In genomic region chr4:147305436-147305835, GRCm38 (mm10) we compare ENCODE assay signal across 14 mouse cellular contexts. TPM values are rescaled to one million over a fixed set of nuclear protein-coding genes. Genes with fewer than 3 reads are reported as not detected.
A peak's percentile ranks its signal among the peaks of the same experiment; 100 is the strongest.
DNase-seq lines count a peak whose midpoint lies in the region; ATAC-seq and TF ChIP-seq lines count a peak whose summit lies in the region.
"Not testable (repeated sequence)": the region's sequence is repeated elsewhere in the genome, so short reads cannot be mapped to it uniquely, and the experiment has no call there.
"Had no signal": no experiment of that assay in that cellular context is flagged by ENCODE, and none has a peak within 500 bp of the region (broad histone marks: within the 10 kb centered on the region; RNA-seq: fewer than 3 reads in every experiment).

TSS of gene Zfp988 (plus strand) at chr4:147305674.

- not testable (repeated sequence) for H3K9ac ChIP-seq in liver, embryonic 11.5 days (ENCODE audit: low read depth, low read length); stomach, postnatal 0 days (ENCODE audit: low read length)

- peaks cover 17% of the 10 kb centered on the region for H3K9me3 ChIP-seq in forebrain, embryonic 10.5 days
- H3K9me3 ChIP-seq in heart, embryonic 10.5 days; liver, embryonic 11.5 days (ENCODE audit: control insufficient read depth, low read length); stomach, postnatal 0 days (ENCODE audit: control insufficient read depth, low read length): not testable (repeated sequence)
- peaks cover 31% of the 10 kb centered on the region for H3K9me3 ChIP-seq in midbrain, embryonic 10.5 days (replicated peaks)

- TF ChIP-seq EP300 in stomach, postnatal 0 days (optimal IDR thresholded peaks at IDR 0.05): not testable (repeated sequence)

- peak; percentile 2 for DNase-seq in CD4-positive helper T cell, adult 2 months (ENCODE audit: low read depth, low spot score)
- peak; percentile 37 for DNase-seq in ES-CJ7 (ENCODE audit: low read depth, low spot score)
- peak; percentile 57 for DNase-seq in ZHBTc4 (ENCODE audit: low read depth, low spot score)
- DNase-seq in forebrain, embryonic 10.5 days (ENCODE audit: extremely low spot score, low spot score): peak; percentile 13
- DNase-seq in heart, embryonic 10.5 days (ENCODE audit: low spot score): peak; percentile 75
- peak; percentile 30 for DNase-seq in liver, embryonic 11.5 days (ENCODE audit: low spot score)
- DNase-seq in midbrain, embryonic 10.5 days (ENCODE audit: low spot score): peak; percentile 11
- DNase-seq in stomach, postnatal 0 days (ENCODE audit: low spot score): peak; percentile 14

- not testable (repeated sequence) for ATAC-seq in liver, embryonic 11.5 days (replicated peaks; ENCODE audit: low FRiP score); stomach, postnatal 0 days (ENCODE audit: low FRiP score, low TSS enrichment)

- H3K4me2 ChIP-seq in liver, embryonic 11.5 days; stomach, postnatal 0 days (replicated peaks; ENCODE audit: low read depth): not testable (repeated sequence)

- H3K4me1 ChIP-seq in forebrain, embryonic 10.5 days; heart, embryonic 10.5 days; liver, embryonic 11.5 days (replicated peaks; ENCODE audit: control insufficient read depth, insufficient read depth, low read length); midbrain, embryonic 10.5 days; stomach, postnatal 0 days (replicated peaks; ENCODE audit: control insufficient read depth, insufficient read depth): not testable (repeated sequence)

- not testable (repeated sequence) for TF ChIP-seq CTCF in stomach, postnatal 0 days (IDR thresholded peaks at IDR 0.05; ENCODE audit: low read depth)

- H3K27me3 ChIP-seq in forebrain, embryonic 10.5 days (ENCODE audit: poor library complexity, severe bottlenecking); heart, embryonic 10.5 days (ENCODE audit: insufficient read depth, poor library complexity, severe bottlenecking); liver, embryonic 11.5 days (replicated peaks; ENCODE audit: control insufficient read depth, insufficient read depth, low read length); midbrain, embryonic 10.5 days (ENCODE audit: low read depth, poor library complexity, severe bottlenecking); stomach, postnatal 0 days (ENCODE audit: control insufficient read depth, insufficient read depth, low read length): not testable (repeated sequence)

- H3K4me3 ChIP-seq in forebrain, embryonic 10.5 days; heart, embryonic 10.5 days; liver, embryonic 11.5 days (ENCODE audit: low read depth, low read length); midbrain, embryonic 10.5 days; stomach, postnatal 0 days (ENCODE audit: low read depth, low read length): not testable (repeated sequence)

- not testable (repeated sequence) for H3K27ac ChIP-seq in forebrain, embryonic 10.5 days; heart, embryonic 10.5 days; liver, embryonic 11.5 days (ENCODE audit: low read depth, low read length); midbrain, embryonic 10.5 days (replicated peaks); stomach, postnatal 0 days (replicated peaks)

- 94% methylated on average over 6 of the region's 6 CpGs for WGBS in forebrain, embryonic 10.5 days
- 83% methylated on average over 6 of the region's 6 CpGs for WGBS in heart, embryonic 10.5 days
- WGBS in liver, embryonic 11.5 days: 82% methylated on average over 6 of the region's 6 CpGs
- 92% methylated on average over 6 of the region's 6 CpGs for WGBS in midbrain, embryonic 10.5 days
- WGBS in stomach, postnatal 0 days: 86% methylated on average over 6 of the region's 6 CpGs

- not testable (repeated sequence) for H3K36me3 ChIP-seq in forebrain, embryonic 10.5 days (replicated peaks); heart, embryonic 10.5 days; liver, embryonic 11.5 days (ENCODE audit: control insufficient read depth, insufficient read depth, low read length); midbrain, embryonic 10.5 days; stomach, postnatal 0 days (ENCODE audit: control insufficient read depth, insufficient read depth, low read length)

RNA-seq across cellular contexts. Expression of gene Zfp988, which starts in this region (rescaled TPM):
- polyA plus RNA-seq in forebrain, embryonic 10.5 days (2016; fragmentation: Nextera tagmentation; extraction: Ambion mirVana): 0.16 TPM in 1 of 2 replicates, not detected in the other
- 0.11 and 0.16 TPM in 2 replicates for polyA plus RNA-seq in heart, embryonic 10.5 days (2016; fragmentation: Nextera tagmentation; extraction: Ambion mirVana)
- polyA plus RNA-seq in liver, embryonic 11.5 days (2014; fragmentation: Nextera tagmentation; extraction: Ambion mirVana): 0.34 and 0.39 TPM in 2 replicates
- polyA plus RNA-seq in midbrain, embryonic 10.5 days (2016; fragmentation: Nextera tagmentation; extraction: Ambion mirVana): 0.06 and 0.09 TPM in 2 replicates
- 0.05 and 0.16 TPM in 2 replicates for polyA plus RNA-seq in stomach, postnatal 0 days (2015; fragmentation: Nextera tagmentation; extraction: Ambion mirVana)
- polyA plus RNA-seq: embryonic facial prominence, embryonic 15.5 days; forebrain, embryonic 13.5 days; forebrain, embryonic 16.5 days; heart, embryonic 12.5 days; heart, embryonic 15.5 days; hindbrain, embryonic 10.5 days had no signal

Comparison
In these comparisons a context has a peak if more than half of its experiments do, and no peak if none do; other contexts are left out.
1. Peak in DNase-seq in forebrain, embryonic 10.5 days; RNA of the gene not detected or under 1 TPM.
2. Peak in DNase-seq in heart, embryonic 10.5 days; RNA of the gene not detected or under 1 TPM.
3. Peak in DNase-seq in liver, embryonic 11.5 days; RNA of the gene not detected or under 1 TPM.
4. Peak in DNase-seq in midbrain, embryonic 10.5 days; RNA of the gene not detected or under 1 TPM.
5. Peak in DNase-seq in stomach, postnatal 0 days; RNA of the gene not detected or under 1 TPM.
6. DNase-seq: peak in every context shown above with its lines; median percentile 75 in heart, embryonic 10.5 days; 57 in ZHBTc4; 37 in ES-CJ7; 30 in liver, embryonic 11.5 days; 14 in stomach, postnatal 0 days; 13 in forebrain, embryonic 10.5 days; 11 in midbrain, embryonic 10.5 days; 2 in CD4-positive helper T cell, adult 2 months.